Mouse (Mus musculus) liver, adult 2 months (tissue): ENCODE data around the gene 9530068E07Rik. TPM values are rescaled to one million over a fixed set of nuclear protein-coding genes. Genes with fewer than 3 reads are reported as not detected.

ENCODE experiments used
- DNase-seq: peaks from one replicate; pipeline ENCODE4 v3.0.0-alpha.2; 2011; ENCODE audit warnings: low read depth, low spot score; ENCODE audit errors: extremely low read depth
- H3K27ac ChIP-seq: fragments of 200-500 bp; replicated peaks from 2 replicates; pipeline ENCODE4 v1.5.1; 2012; ENCODE audit warnings: low read depth, mild to moderate bottlenecking, control low read depth, inconsistent platforms, low read length; ENCODE audit not compliant: insufficient read depth
- H3K27me3 ChIP-seq: fragments of 200-500 bp; 2 replicates; pipeline ENCODE4 v1.6.1; 2012; ENCODE audit warnings: mild to moderate bottlenecking, moderate library complexity, low read length, inconsistent platforms; ENCODE audit not compliant: control insufficient read depth, insufficient read depth
- H3K36me3 ChIP-seq: fragments of 200-500 bp; 2 replicates; pipeline ENCODE4 v1.6.1; 2012; ENCODE audit warnings: low read length, inconsistent platforms; ENCODE audit not compliant: control insufficient read depth, insufficient read depth
- H3K4me1 ChIP-seq: fragments of 200-500 bp; 2 replicates; pipeline ENCODE4 v1.6.1; 2011; ENCODE audit warnings: low read length; ENCODE audit not compliant: control insufficient read depth, insufficient read depth
- H3K4me3 ChIP-seq: fragments of 200-500 bp; 2 replicates; pipeline ENCODE4 v1.5.1; 2011; ENCODE audit warnings: low read depth, mild to moderate bottlenecking, control low read depth, low read length, moderate library complexity; ENCODE audit not compliant: insufficient read depth
- H3K79me2 ChIP-seq: fragments of 200-500 bp; 2 replicates; pipeline ENCODE4 v1.6.1; 2012; ENCODE audit warnings: inconsistent platforms, mild to moderate bottlenecking, low read length, moderate library complexity; ENCODE audit not compliant: control insufficient read depth, insufficient read depth
- H3K9ac ChIP-seq: fragments of 200-500 bp; 2 replicates; pipeline ENCODE4 v1.6.1; 2012; ENCODE audit warnings: low read depth, mild to moderate bottlenecking, control low read depth, inconsistent platforms, low read length
- CTCF ChIP-seq: fragments of 200-500 bp; IDR thresholded peaks from 2 replicates; pipeline ENCODE4 v1.5.1; 2011; ENCODE audit warnings: low read depth, low read length, control low read depth
- POLR2A ChIP-seq: fragments of 200-500 bp; IDR thresholded peaks from 2 replicates; pipeline ENCODE4 v1.6.1; 2011; ENCODE audit warnings: low read length, control low read depth; ENCODE audit not compliant: insufficient read depth; ENCODE audit errors: extremely low read depth
- WGBS: fragments of 180-500 bp; shearing (Covaris S2); methylation state at CpG from one replicate; pipeline ENCODE4 v1.1.7; 2018; 5-methylcytosine and 5-hydroxymethylcytosine counted together
- polyA plus RNA-seq: library from polyadenylated mRNA; depleted of rRNA; stranded (reverse); fragments of >200 nt; gene quantifications from 2 replicates; pipeline ENCODE4 v1.2.3, GENCODE M21; 2012
- total RNA-seq: library from RNA; depleted of rRNA; stranded (reverse); fragments of >200 nt; gene quantifications from 2 replicates; pipeline ENCODE4 v1.2.3, GENCODE M21; 2014

9530068E07Rik gene
- total and polyA plus RNA-seq, 2 experiments: 110 to 111 TPM

- H3K79me2 ChIP-seq: no peaks in the 10 kb centered on the region
- H3K4me1 ChIP-seq: peaks cover 7% of the 10 kb centered on the region
- H3K36me3 ChIP-seq: no peaks in the 10 kb centered on the region
- WGBS: 75% methylated on average over 12 of the region's 12 CpGs
- no peak overlapping the region for H3K27ac ChIP-seq
- no peak overlapping the region for H3K4me3 ChIP-seq
- no peak for DNase-seq
- no peaks in the 10 kb centered on the region for H3K27me3 ChIP-seq
- TF ChIP-seq POLR2A (no peak), CTCF (no peak)
- no peak overlapping the region for H3K9ac ChIP-seq
These were observed 24.2 kb downstream of the 9530068E07Rik start for GRCm38 (mm10) chr11:52420296-52421052.

GRCm38 (mm10) chr11:52421053-52421778 is 25.0 kb downstream of the 9530068E07Rik start:
- H3K4me3 ChIP-seq: no peak overlapping the region
- DNase-seq: peak; percentile 60
- H3K36me3 ChIP-seq: no peaks in the 10 kb centered on the region
- peak; percentile 26 for TF ChIP-seq CTCF
- no peak for TF ChIP-seq POLR2A
- H3K9ac ChIP-seq: no peak overlapping the region
- no peak overlapping the region for H3K27ac ChIP-seq
- H3K79me2 ChIP-seq: no peaks in the 10 kb centered on the region
- no peaks in the 10 kb centered on the region for H3K27me3 ChIP-seq
- peaks cover 7% of the 10 kb centered on the region for H3K4me1 ChIP-seq
- WGBS: 32% methylated on average over 12 of the region's 12 CpGs

DNA sequence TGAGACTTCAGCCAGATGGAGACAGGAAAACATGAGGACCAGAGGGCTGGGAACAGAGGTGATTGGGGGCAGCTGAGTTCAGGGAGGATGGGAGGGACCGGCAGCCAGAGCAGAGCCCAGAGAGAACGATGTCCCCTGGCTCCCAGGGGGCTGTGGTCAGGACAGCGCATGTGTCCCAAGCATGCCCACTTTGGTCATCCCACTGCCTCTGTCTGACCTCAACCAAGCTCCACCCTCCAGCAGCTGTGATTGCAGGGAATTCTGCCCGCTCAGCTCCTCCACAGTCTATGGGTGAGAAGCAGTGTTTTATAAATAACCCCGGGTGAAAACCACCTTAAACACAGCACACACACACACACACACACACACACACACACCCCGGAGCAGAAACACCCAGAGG is 33.2 kb downstream of the 9530068E07Rik start:
- no peaks in the 10 kb centered on the region for H3K4me1 ChIP-seq
- H3K9ac ChIP-seq: no peak overlapping the region
- no peaks in the 10 kb centered on the region for H3K36me3 ChIP-seq
- DNase-seq: no peak
- no peaks in the 10 kb centered on the region for H3K79me2 ChIP-seq
- 67% methylated on average over 6 of the region's 6 CpGs for WGBS
- no peak overlapping the region for H3K4me3 ChIP-seq
- TF ChIP-seq POLR2A (no peak), CTCF (no peak)
- H3K27ac ChIP-seq: no peak overlapping the region
- no peaks in the 10 kb centered on the region for H3K27me3 ChIP-seq

DNA sequence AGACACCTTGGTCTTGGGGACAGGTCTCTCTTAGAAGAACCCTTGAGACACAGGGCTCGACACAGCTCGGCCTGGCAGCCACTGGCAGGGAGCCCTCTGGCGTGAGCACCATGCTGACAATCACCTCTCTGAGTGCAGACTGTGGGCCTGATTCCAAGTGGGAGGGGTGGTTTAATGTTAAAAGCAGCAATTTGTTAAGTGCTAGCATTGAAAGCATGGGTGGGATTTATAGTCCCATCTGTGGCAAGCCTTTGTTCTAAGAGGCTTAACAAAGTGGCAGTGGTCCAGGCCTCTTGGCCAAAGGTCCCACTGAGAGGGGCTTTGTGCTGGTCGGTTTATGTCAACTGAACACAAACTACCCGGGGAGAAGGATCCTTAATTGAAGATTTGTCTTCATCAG is 35.4 kb downstream of the 9530068E07Rik start:
- H3K4me1 ChIP-seq: no peaks in the 10 kb centered on the region
- H3K4me3 ChIP-seq: no peak overlapping the region
- no peaks in the 10 kb centered on the region for H3K36me3 ChIP-seq
- no peak for TF ChIP-seq POLR2A
- TF ChIP-seq CTCF: no peak
- no peaks in the 10 kb centered on the region for H3K79me2 ChIP-seq
- WGBS: 61% methylated on average over 5 of the region's 5 CpGs
- DNase-seq: no peak
- H3K27me3 ChIP-seq: no peaks in the 10 kb centered on the region
- no peak overlapping the region for H3K9ac ChIP-seq
- no peak overlapping the region for H3K27ac ChIP-seq

- Histone ChIP-seq H3K27ac (no peak overlapping the region), H3K4me3 (no peak overlapping the region), H3K79me2 (no peaks in the 10 kb centered on the region), H3K4me1 (no peaks in the 10 kb centered on the region), H3K36me3 (no peaks in the 10 kb centered on the region), H3K9ac (no peak overlapping the region), H3K27me3 (no peaks in the 10 kb centered on the region)
- WGBS: 84% methylated on average over 5 of the region's 5 CpGs
- DNase-seq: no peak
- no peak for TF ChIP-seq CTCF
- TF ChIP-seq POLR2A: no peak
These were observed 35.9 kb downstream of the 9530068E07Rik start for GRCm38 (mm10) chr11:52432148-52432547.
